ENCODE assay signal across 7 mouse cellular contexts in genomic region chr16:30065077-30065476, GRCm38 (mm10). TPM values are rescaled to one million over a fixed set of nuclear protein-coding genes. Genes with fewer than 3 reads are reported as not detected.
DNase-seq lines count a peak whose midpoint lies in the region; ATAC-seq lines count a peak whose summit lies in the region.

No protein-coding gene starts in this region.

- H3K27me3 ChIP-seq in limb, embryonic 12.5 days, result peaks cover 10% of the 10 kb centered on the region; the same call in 1 of the 2 replicates
- H3K27me3 ChIP-seq in midbrain, embryonic 14.5 days (ENCODE audit: control insufficient read depth, insufficient read depth, low read length), result peaks cover 56% of the 10 kb centered on the region

- peak overlapping the region; percentile 79; the same call in 1 of the 2 replicates for H3K9ac ChIP-seq in limb, embryonic 12.5 days (replicated peaks)
- H3K9ac ChIP-seq in midbrain, embryonic 14.5 days (replicated peaks; ENCODE audit: low read length), result no peak overlapping the region

- ATAC-seq in limb, embryonic 12.5 days (ENCODE audit: insufficient number of reproducible peaks, insufficient read depth, low FRiP score, low TSS enrichment, low read depth), result peak; percentile 61
- ATAC-seq in midbrain, embryonic 14.5 days (ENCODE audit: low FRiP score, low TSS enrichment), result peak; percentile 68

- under 1% methylated on average over 21 of the region's 21 CpGs for WGBS in limb, embryonic 12.5 days
- under 1% methylated on average over 21 of the region's 21 CpGs for WGBS in midbrain, embryonic 14.5 days

- peak overlapping the region; percentile 87 for H3K4me2 ChIP-seq in limb, embryonic 12.5 days
- H3K4me2 ChIP-seq in midbrain, embryonic 14.5 days (ENCODE audit: low read length), result peak overlapping the region; percentile 100

- peaks cover 49% of the 10 kb centered on the region for H3K4me1 ChIP-seq in limb, embryonic 12.5 days (replicated peaks)
- H3K4me1 ChIP-seq in midbrain, embryonic 14.5 days (ENCODE audit: control insufficient read depth, insufficient read depth, low read length), result peaks cover 39% of the 10 kb centered on the region

- no peaks in the 10 kb centered on the region for H3K9me3 ChIP-seq in limb, embryonic 12.5 days
- H3K9me3 ChIP-seq in midbrain, embryonic 14.5 days (ENCODE audit: control insufficient read depth, low read length), result no peaks in the 10 kb centered on the region

- peak; percentile 97 for DNase-seq in adrenal gland, adult 2 months
- peak; percentile 96 for DNase-seq in embryo, embryonic 11.5 days (ENCODE audit: low read depth, low spot score)
- DNase-seq in gastrocnemius, postnatal 4 days (ENCODE audit: low spot score in 2 of 2), result peak; percentile 82 to 93
- DNase-seq in kidney, adult 18-20 months, result peak; percentile 96
- peak; percentile 94 for DNase-seq in midbrain, embryonic 14.5 days
- peak; percentile 88 to 90 for DNase-seq in spleen, postnatal 36 days (ENCODE audit: low spot score in 2 of 2)

- H3K4me3 ChIP-seq in limb, embryonic 12.5 days (replicated peaks), result peak overlapping the region; percentile 78
- H3K4me3 ChIP-seq in midbrain, embryonic 14.5 days (replicated peaks; ENCODE audit: low read depth, low read length), result peak overlapping the region; percentile 65

- H3K36me3 ChIP-seq in limb, embryonic 12.5 days, result peaks cover 3% of the 10 kb centered on the region; the same call in 1 of the 2 replicates
- no peaks in the 10 kb centered on the region for H3K36me3 ChIP-seq in midbrain, embryonic 14.5 days (ENCODE audit: control insufficient read depth, insufficient read depth, low read length)

- peak overlapping the region; percentile 97; the same call in 1 of the 2 replicates for H3K27ac ChIP-seq in limb, embryonic 12.5 days
- H3K27ac ChIP-seq in midbrain, embryonic 14.5 days (replicated peaks; ENCODE audit: low read depth, low read length), result no peak overlapping the region

RNA-seq across cellular contexts. Expression of gene Hes1, which starts 0.9 kb away (rescaled TPM):
- total RNA-seq in adrenal gland, adult 2 months (2021), result 10 to 100 TPM; 13.3 to 40.9 TPM
- polyA plus RNA-seq in adrenal gland, adult 2 months (2012; rRNA removed), result 199 and 336 TPM in 2 replicates
- 10 to 100 TPM; 29.5 to 30.0 TPM for total RNA-seq in gastrocnemius, postnatal 4 days (2021)
- polyA plus RNA-seq in limb, embryonic 12.5 days (2016; fragmentation: Nextera tagmentation; extraction: Ambion mirVana), result 74.9 and 76.9 TPM in 2 replicates
- 11.3 and 12.7 TPM in 2 replicates for polyA plus RNA-seq in midbrain, embryonic 14.5 days (2014; fragmentation: Nextera tagmentation; extraction: Ambion mirVana)
